Mouse (Mus musculus): Measurements from ENCODE around the gene Gba.

GRCm38 (mm10) chr3:89187690-89188477, 14.8 kb upstream of the Gba start:
- TF ChIP-seq MYOG (IDR thresholded peaks at IDR 0.05; ENCODE audit: control insufficient read depth in 1 of 3, insufficient read depth in 1 of 3, insufficient read length in 2 of 3, low read depth in 2 of 3) (no peak), CEBPB (IDR thresholded peaks at IDR 0.05; ENCODE audit: insufficient read depth, poor library complexity, severe bottlenecking) (no peak), USF1 (IDR thresholded peaks at IDR 0.05; ENCODE audit: low read depth) (no peak), POLR2A (IDR thresholded peaks at IDR 0.05; ENCODE audit: insufficient read length, low read depth) (no peak), MAX (IDR thresholded peaks at IDR 0.05; ENCODE audit: low read depth) (no peak), SRF (IDR thresholded peaks at IDR 0.05; ENCODE audit: control insufficient read depth, insufficient read length, low read depth) (no peak), E2F4 (IDR thresholded peaks at IDR 0.05; ENCODE audit: insufficient read depth) (no peak), REST (IDR thresholded peaks at IDR 0.05; ENCODE audit: insufficient read depth, insufficient read length) (no peak), POLR2AphosphoS2 (IDR thresholded peaks at IDR 0.05; ENCODE audit: insufficient read length, low read depth) (no peak), TCF12 (IDR thresholded peaks at IDR 0.05; ENCODE audit: insufficient read depth, poor library complexity, severe bottlenecking) (no peak), MYOD1 (IDR thresholded peaks at IDR 0.05; ENCODE audit: control insufficient read depth in 1 of 3, insufficient read length in 2 of 3, low read depth in 2 of 3) (no peak), TCF3 (IDR thresholded peaks at IDR 0.05; ENCODE audit: insufficient read length, low read depth) (no peak)

Data from myocyte (in vitro differentiated cells).